Mouse (Mus musculus): Measurements from ENCODE around the gene Armc8.

- TF ChIP-seq POLR2A (IDR thresholded peaks at IDR 0.05; ENCODE audit: extremely low read depth, insufficient read depth, low read length) (no peak), CTCF (IDR thresholded peaks at IDR 0.05; ENCODE audit: low read depth, low read length) (peak; percentile 26; the same call in 1 of the 2 replicates)
These were observed 12.0 kb upstream of the Armc8 start for GRCm38 (mm10) chr9:99580655-99581054.

Data from liver, adult 2 months (tissue).